Comparison of ENCODE assay signal across 33 mouse cellular contexts in the genomic region with DNA sequence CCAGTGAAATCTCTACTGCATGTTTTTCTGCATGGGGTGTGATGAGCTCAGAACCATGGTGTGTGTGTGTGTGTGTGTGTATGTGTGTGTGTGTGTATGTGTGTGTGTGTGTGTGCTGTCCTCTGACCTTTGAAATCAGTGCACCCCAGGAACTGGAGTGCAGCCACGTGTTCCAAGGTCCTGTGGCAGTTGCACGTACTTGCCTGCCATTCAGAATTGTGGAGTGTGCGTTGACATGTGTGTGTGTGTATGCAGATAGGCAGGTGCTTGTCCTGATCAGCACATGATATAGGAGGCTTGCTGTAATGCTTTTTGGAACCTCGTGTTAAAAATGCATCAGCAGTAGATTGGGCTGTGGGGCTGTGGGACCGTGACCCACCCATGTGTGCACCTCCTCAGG. TPM values are rescaled to one million over a fixed set of nuclear protein-coding genes. Genes with fewer than 3 reads are reported as not detected.
A peak's percentile ranks its signal among the peaks of the same experiment; 100 is the strongest.
DNase-seq lines count a peak whose midpoint lies in the region; ATAC-seq and TF ChIP-seq lines count a peak whose summit lies in the region.
"Had no signal": no experiment of that assay in that cellular context is flagged by ENCODE, and none has a peak within 500 bp of the region (broad histone marks: within the 10 kb centered on the region; RNA-seq: fewer than 3 reads in every experiment).

No protein-coding gene starts in this region.

- no peak overlapping the region for H3K4me2 ChIP-seq in heart, embryonic 13.5 days
- H3K4me2 ChIP-seq in liver, embryonic 11.5 days = no peak overlapping the region
- H3K4me2 ChIP-seq: forebrain, embryonic 13.5 days; hindbrain, embryonic 14.5 days had no signal

- no peaks in the 10 kb centered on the region for H3K36me3 ChIP-seq in heart, embryonic 10.5 days
- no peaks in the 10 kb centered on the region for H3K36me3 ChIP-seq in heart, embryonic 13.5 days
- H3K36me3 ChIP-seq in liver, adult 2 months (ENCODE audit: control insufficient read depth, insufficient read depth, low read length) = no peaks in the 10 kb centered on the region
- no peaks in the 10 kb centered on the region for H3K36me3 ChIP-seq in liver, embryonic 11.5 days (ENCODE audit: control insufficient read depth, insufficient read depth, low read length)
- H3K36me3 ChIP-seq: forebrain, embryonic 10.5 days had no signal

- TF ChIP-seq POLR2A in liver, adult 2 months (IDR thresholded peaks at IDR 0.05; ENCODE audit: extremely low read depth, insufficient read depth, low read length) = no peak

- intact Hi-C loops in heart, postnatal 36 days (cut with DNase I) = no loop called here

- H3K27me3 ChIP-seq in heart, embryonic 10.5 days (ENCODE audit: insufficient read depth, poor library complexity, severe bottlenecking) = no peaks in the 10 kb centered on the region
- peaks cover 79% of the 10 kb centered on the region for H3K27me3 ChIP-seq in heart, embryonic 13.5 days (replicated peaks)
- H3K27me3 ChIP-seq in liver, adult 2 months (ENCODE audit: control insufficient read depth, insufficient read depth, low read length) = no peaks in the 10 kb centered on the region
- no peaks in the 10 kb centered on the region for H3K27me3 ChIP-seq in liver, embryonic 11.5 days (replicated peaks; ENCODE audit: control insufficient read depth, insufficient read depth, low read length)
- H3K27me3 ChIP-seq: forebrain, embryonic 13.5 days had no signal

- H3K4me3 ChIP-seq in heart, embryonic 10.5 days = no peak overlapping the region
- no peak overlapping the region for H3K4me3 ChIP-seq in heart, embryonic 13.5 days
- no peak overlapping the region for H3K4me3 ChIP-seq in liver, adult 2 months (ENCODE audit: insufficient read depth, low read depth, low read length)
- no peak overlapping the region for H3K4me3 ChIP-seq in liver, embryonic 11.5 days (ENCODE audit: low read depth, low read length)
- H3K4me3 ChIP-seq: forebrain, embryonic 10.5 days; forebrain, embryonic 13.5 days had no signal

- H3K9ac ChIP-seq in heart, embryonic 13.5 days = no peak overlapping the region
- H3K9ac ChIP-seq in liver, adult 2 months (ENCODE audit: low read depth, low read length) = no peak overlapping the region
- no peak overlapping the region for H3K9ac ChIP-seq in liver, embryonic 11.5 days (ENCODE audit: low read depth, low read length)
- H3K9ac ChIP-seq: forebrain, embryonic 13.5 days; hindbrain, embryonic 14.5 days had no signal

- H3K9me3 ChIP-seq in heart, embryonic 10.5 days = no peaks in the 10 kb centered on the region
- H3K9me3 ChIP-seq in heart, embryonic 13.5 days = no peaks in the 10 kb centered on the region
- no peaks in the 10 kb centered on the region for H3K9me3 ChIP-seq in liver, embryonic 11.5 days (ENCODE audit: control insufficient read depth, low read length)
- H3K9me3 ChIP-seq: forebrain, embryonic 10.5 days; forebrain, embryonic 13.5 days had no signal

- H3K4me1 ChIP-seq in heart, embryonic 10.5 days = peaks cover 51% of the 10 kb centered on the region
- peaks cover 38% of the 10 kb centered on the region for H3K4me1 ChIP-seq in heart, embryonic 13.5 days
- 0 out of 2 replicates have a peak, but pooled peaks cover 2% of the 10 kb centered on the region for H3K4me1 ChIP-seq in liver, adult 2 months (ENCODE audit: control insufficient read depth, insufficient read depth, low read length)
- peaks cover 10% of the 10 kb centered on the region for H3K4me1 ChIP-seq in liver, embryonic 11.5 days (replicated peaks; ENCODE audit: control insufficient read depth, insufficient read depth, low read length)
- H3K4me1 ChIP-seq: forebrain, embryonic 13.5 days had no signal

- peak overlapping the region; percentile 25; the same call in 1 of the 2 replicates for H3K27ac ChIP-seq in heart, embryonic 10.5 days
- H3K27ac ChIP-seq in heart, embryonic 13.5 days (replicated peaks) = peak overlapping the region; percentile 58; the same call in 1 of the 2 replicates
- H3K27ac ChIP-seq in liver, adult 2 months (replicated peaks; ENCODE audit: insufficient read depth, low read depth, low read length) = no peak overlapping the region
- H3K27ac ChIP-seq in liver, embryonic 11.5 days (ENCODE audit: low read depth, low read length) = no peak overlapping the region
- H3K27ac ChIP-seq: forebrain, embryonic 10.5 days; forebrain, embryonic 13.5 days; hindbrain, embryonic 14.5 days; hindbrain, postnatal 0 days had no signal

- 46% methylated on average over 5 of the region's 5 CpGs for WGBS in heart, embryonic 10.5 days
- WGBS in heart, embryonic 13.5 days = 40% methylated on average over 5 of the region's 5 CpGs
- WGBS in liver, adult 2 months = 55% methylated on average over 5 of the region's 5 CpGs
- WGBS in liver, embryonic 11.5 days = 69% methylated on average over 5 of the region's 5 CpGs

- ATAC-seq in heart, embryonic 13.5 days (ENCODE audit: extremely low read depth, insufficient number of reproducible peaks, low FRiP score, low TSS enrichment) = no peak
- no peak for ATAC-seq in liver, embryonic 11.5 days (replicated peaks; ENCODE audit: low FRiP score)
- ATAC-seq: CD4-positive, CD25-positive, alpha-beta regulatory T cell, adult 4 months; forebrain, embryonic 13.5 days; forebrain, embryonic 16.5 days; hindbrain, postnatal 0 days; inflammation-experienced regulatory T-cells, adult 6 months; intestine, embryonic 16.5 days had no signal

- H3K79me2 ChIP-seq in liver, adult 2 months (ENCODE audit: control insufficient read depth, insufficient read depth, low read length) = no peaks in the 10 kb centered on the region

- no peak for DNase-seq in heart, embryonic 10.5 days (ENCODE audit: low spot score)
- no peak for DNase-seq in heart, postnatal 36 days
- DNase-seq in heart, adult 9 months (ENCODE audit: low spot score in 2 of 2) = no peak
- DNase-seq in liver, adult 2 months (ENCODE audit: extremely low read depth, low read depth, low spot score) = peak; percentile 55
- no peak for DNase-seq in liver, embryonic 11.5 days (ENCODE audit: low spot score)
- DNase-seq: adrenal gland, adult 2 months; adrenal gland, postnatal 14 days; cerebellum, adult 11 months; cerebellum, adult 9-11 months; cerebellum, postnatal 36 days; gastrocnemius, postnatal 10 days; gastrocnemius, postnatal 36 days; heart, postnatal 10 days; kidney, adult 2 months had no signal

- no peak for TF ChIP-seq CTCF in liver, adult 2 months (IDR thresholded peaks at IDR 0.05; ENCODE audit: low read depth, low read length)

RNA-seq across cellular contexts. Expression of a gene that starts 1.8 kb away (rescaled TPM):
- 4.5 and 6.2 TPM in 2 replicates for polyA plus RNA-seq in heart, embryonic 10.5 days (2016; fragmentation: Nextera tagmentation; extraction: Ambion mirVana)
- 10 to 100 TPM; 26.3 to 39.5 TPM for total RNA-seq in heart, postnatal 36 days (2021)
- polyA plus RNA-seq in heart, embryonic 13.5 days (2015; fragmentation: Nextera tagmentation; extraction: Ambion mirVana) = 4.2 and 4.8 TPM in 2 replicates
- total RNA-seq in liver, adult 2 months (2014; rRNA removed) = 4.0 and 4.3 TPM in 2 replicates
- 1.3 and 1.7 TPM in 2 replicates for polyA plus RNA-seq in liver, adult 2 months (2012; rRNA removed)
- 0.75 and 0.82 TPM in 2 replicates for polyA plus RNA-seq in liver, embryonic 11.5 days (2014; fragmentation: Nextera tagmentation; extraction: Ambion mirVana)
- total RNA-seq: adrenal gland, adult 2 months; gastrocnemius, adult 18-20 months; gastrocnemius, postnatal 10 days; gastrocnemius, postnatal 36 days; granulocyte monocyte progenitor cell, adult 5-6 weeks; MEL had no signal
- polyA plus RNA-seq: adrenal gland, adult 2 months; C2C12; CD4-positive, CD25-positive, alpha-beta regulatory T cell, adult 4 months; cerebellum, adult 2 months; embryonic facial prominence, embryonic 11.5 days; embryonic facial prominence, embryonic 14.5 days; forebrain, embryonic 10.5 days; forebrain, embryonic 13.5 days; forebrain, embryonic 16.5 days; hindbrain, embryonic 11.5 days; hindbrain, embryonic 14.5 days; hindbrain, postnatal 0 days; inflammation-experienced regulatory T-cells, adult 6 months; intestine, embryonic 16.5 days; kidney, adult 2 months had no signal

RNA-seq across cellular contexts. Expression of a gene that starts 38.2 kb away (rescaled TPM):
- 0.17 and 0.58 TPM in 2 replicates for polyA plus RNA-seq in heart, embryonic 10.5 days (2016; fragmentation: Nextera tagmentation; extraction: Ambion mirVana)
- total RNA-seq in heart, postnatal 36 days (2021) = 1 to 10 TPM in 1 of 2 experiments, under 1 TPM in 1; 0.84 to 2.2 TPM
- polyA plus RNA-seq in heart, embryonic 13.5 days (2015; fragmentation: Nextera tagmentation; extraction: Ambion mirVana) = 0.99 and 1.4 TPM in 2 replicates
- 0.47 TPM in 1 of 2 replicates, not detected in the other for total RNA-seq in liver, adult 2 months (2014; rRNA removed)
- polyA plus RNA-seq in liver, adult 2 months (2012; rRNA removed) = not detected in 2 replicates
- 0.21 TPM in 1 of 2 replicates, not detected in the other for polyA plus RNA-seq in liver, embryonic 11.5 days (2014; fragmentation: Nextera tagmentation; extraction: Ambion mirVana)
- total RNA-seq: granulocyte monocyte progenitor cell, adult 5-6 weeks; hindbrain, postnatal 0 days; MEL had no signal
- polyA plus RNA-seq: C2C12; CD4-positive, CD25-positive, alpha-beta regulatory T cell, adult 4 months; forebrain, embryonic 10.5 days; forebrain, embryonic 13.5 days; forebrain, embryonic 16.5 days; hindbrain, embryonic 11.5 days; inflammation-experienced regulatory T-cells, adult 6 months had no signal

RNA-seq across cellular contexts. Expression of a gene that starts 53.8 kb away (rescaled TPM):
- not detected in 2 replicates for polyA plus RNA-seq in heart, embryonic 10.5 days (2016; fragmentation: Nextera tagmentation; extraction: Ambion mirVana)
- not detected for total RNA-seq in heart, postnatal 36 days (2021)
- polyA plus RNA-seq in heart, embryonic 13.5 days (2015; fragmentation: Nextera tagmentation; extraction: Ambion mirVana) = not detected in 2 replicates
- total RNA-seq in liver, adult 2 months (2014; rRNA removed) = 0.34 TPM in 1 of 2 replicates, not detected in the other
- not detected in 2 replicates for polyA plus RNA-seq in liver, adult 2 months (2012; rRNA removed)
- polyA plus RNA-seq in liver, embryonic 11.5 days (2014; fragmentation: Nextera tagmentation; extraction: Ambion mirVana) = not detected in 2 replicates
- total RNA-seq: adrenal gland, adult 2 months; adrenal gland, postnatal 14 days; adrenal gland, postnatal 4 days; gastrocnemius, adult 18-20 months; gastrocnemius, postnatal 10 days; gastrocnemius, postnatal 36 days; granulocyte monocyte progenitor cell, adult 5-6 weeks; heart, postnatal 10 days; hindbrain, postnatal 0 days; MEL had no signal
- polyA plus RNA-seq: adrenal gland, adult 2 months; C2C12; CD4-positive, CD25-positive, alpha-beta regulatory T cell, adult 4 months; cerebellum, adult 2 months; embryonic facial prominence, embryonic 11.5 days; embryonic facial prominence, embryonic 14.5 days; forebrain, embryonic 10.5 days; forebrain, embryonic 13.5 days; forebrain, embryonic 16.5 days; heart, embryonic 14.5 days; hindbrain, embryonic 11.5 days; hindbrain, embryonic 14.5 days; hindbrain, postnatal 0 days; inflammation-experienced regulatory T-cells, adult 6 months; intestine, embryonic 16.5 days; kidney, adult 2 months had no signal

Comparison
In these comparisons a context has a peak if more than half of its experiments do, and no peak if none do; other contexts are left out.
1. H3K27ac ChIP-seq: peak in heart, embryonic 10.5 days (single experiment) and heart, embryonic 13.5 days (single experiment); none in liver, adult 2 months (single experiment) and liver, embryonic 11.5 days (single experiment).